ENCODE assay signal across 9 mouse cellular contexts in the genomic region with DNA sequence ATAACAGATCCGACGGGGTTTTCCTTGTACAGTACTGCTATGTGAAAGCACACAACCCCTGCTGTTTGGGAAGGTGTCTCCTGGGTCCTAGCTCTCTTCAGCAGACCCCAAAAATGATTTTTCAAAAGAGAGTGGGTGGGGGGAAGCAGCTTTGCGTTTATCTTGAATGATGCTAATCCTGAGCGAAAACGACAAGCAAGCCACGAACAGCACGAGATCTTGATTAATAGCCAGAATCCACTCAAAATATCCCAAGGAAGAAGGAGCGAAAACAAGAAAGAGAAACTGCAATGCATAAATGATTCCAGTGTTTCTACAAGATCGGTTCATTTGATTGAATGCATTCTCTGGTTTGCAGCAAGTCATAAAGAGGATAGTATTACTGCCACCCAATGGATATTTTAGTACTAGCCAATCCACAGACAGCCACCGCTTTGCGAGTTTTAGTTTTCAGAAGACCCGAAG. TPM values are rescaled to one million over a fixed set of nuclear protein-coding genes. Genes with fewer than 3 reads are reported as not detected.
DNase-seq lines count a peak whose midpoint lies in the region; ATAC-seq lines count a peak whose summit lies in the region.
"Had no signal": no experiment of that assay in that cellular context is flagged by ENCODE, and none has a peak within 500 bp of the region (broad histone marks: within the 10 kb centered on the region; RNA-seq: fewer than 3 reads in every experiment).

Gene Il1rapl1, minus strand, starts transcription at position 37 of the 465 bp plus-strand sequence.

- H3K4me1 ChIP-seq in kidney, embryonic 15.5 days, result no peaks in the 10 kb centered on the region
- no peaks in the 10 kb centered on the region for H3K4me1 ChIP-seq in hindbrain, embryonic 12.5 days
- H3K4me1 ChIP-seq in limb, embryonic 10.5 days, result no peaks in the 10 kb centered on the region

- ATAC-seq in kidney, embryonic 15.5 days (replicated peaks; ENCODE audit: low FRiP score), result peak; percentile 43; the same call in 1 of the 2 replicates
- ATAC-seq in hindbrain, embryonic 12.5 days (ENCODE audit: low FRiP score), result peak; percentile 71; the same call in 1 of the 2 replicates

- no peaks in the 10 kb centered on the region for H3K9me3 ChIP-seq in kidney, embryonic 15.5 days (replicated peaks)
- H3K9me3 ChIP-seq in hindbrain, embryonic 12.5 days (replicated peaks), result no peaks in the 10 kb centered on the region
- no peaks in the 10 kb centered on the region for H3K9me3 ChIP-seq in limb, embryonic 10.5 days (replicated peaks)

- peak within 1 kb of the TSS; percentile 53 for H3K4me2 ChIP-seq in kidney, embryonic 15.5 days
- peak within 1 kb of the TSS; percentile 48 for H3K4me2 ChIP-seq in hindbrain, embryonic 12.5 days (replicated peaks)

- DNase-seq in kidney, adult 9 months, result no peak
- DNase-seq in cerebellum, postnatal 10 days, result peak; percentile 72 to 77
- DNase-seq in limb, embryonic 10.5 days (ENCODE audit: low spot score), result peak; percentile 27
- peak; percentile 6 for DNase-seq in right cerebral cortex, postnatal 4 days
- DNase-seq in adrenal gland, postnatal 14 days, result no peak
- DNase-seq in adrenal gland, postnatal 4 days (ENCODE audit: low spot score in 2 of 2), result no peak

- no peak within 1 kb of the TSS for H3K27ac ChIP-seq in kidney, embryonic 15.5 days
- H3K27ac ChIP-seq in hindbrain, embryonic 12.5 days, result no peak within 1 kb of the TSS
- no peak within 1 kb of the TSS for H3K27ac ChIP-seq in limb, embryonic 10.5 days

- no peaks in the 10 kb centered on the region for H3K36me3 ChIP-seq in kidney, embryonic 15.5 days
- H3K36me3 ChIP-seq in hindbrain, embryonic 12.5 days, result no peaks in the 10 kb centered on the region
- H3K36me3 ChIP-seq in limb, embryonic 10.5 days, result no peaks in the 10 kb centered on the region

- peak within 1 kb of the TSS; percentile 43 for H3K4me3 ChIP-seq in kidney, embryonic 15.5 days (replicated peaks)
- H3K4me3 ChIP-seq in hindbrain, embryonic 12.5 days, result peak within 1 kb of the TSS; percentile 36
- peak within 1 kb of the TSS; percentile 41 for H3K4me3 ChIP-seq in limb, embryonic 10.5 days

- 23% methylated on average over 12 of the region's 12 CpGs for WGBS in kidney, embryonic 15.5 days
- WGBS in hindbrain, embryonic 12.5 days, result 21% methylated on average over 12 of the region's 12 CpGs
- 15% methylated on average over 12 of the region's 12 CpGs for WGBS in limb, embryonic 10.5 days

- H3K9ac ChIP-seq in kidney, embryonic 15.5 days, result no peak within 1 kb of the TSS
- peak within 1 kb of the TSS; percentile 43 for H3K9ac ChIP-seq in hindbrain, embryonic 12.5 days

- H3K27me3 ChIP-seq in kidney, embryonic 15.5 days, result peaks cover 4% of the 10 kb centered on the region; the same call in 1 of the 2 replicates
- H3K27me3 ChIP-seq in hindbrain, embryonic 12.5 days, result no peaks in the 10 kb centered on the region
- H3K27me3 ChIP-seq in limb, embryonic 10.5 days (ENCODE audit: low read depth, poor library complexity, severe bottlenecking), result peaks cover 14% of the 10 kb centered on the region

RNA-seq across cellular contexts. Expression of gene Il1rapl1, which starts in this region (rescaled TPM):
- 0.56 and 0.60 TPM in 2 replicates for polyA plus RNA-seq in kidney, embryonic 15.5 days (2015; fragmentation: Nextera tagmentation; extraction: Ambion mirVana)
- 2.4 and 2.6 TPM in 2 replicates for polyA plus RNA-seq in hindbrain, embryonic 12.5 days (2016; fragmentation: Nextera tagmentation; extraction: Ambion mirVana)
- 0.05 and 0.28 TPM in 2 replicates for polyA plus RNA-seq in limb, embryonic 10.5 days (2016; fragmentation: Nextera tagmentation; extraction: Ambion mirVana)
- 0.56 and 0.64 TPM in 2 replicates for total RNA-seq in adrenal gland, postnatal 14 days (2021)
- total RNA-seq in adrenal gland, postnatal 4 days (2021), result 1 to 10 TPM in 1 of 2 experiments, under 1 TPM in 1; 0.98 to 1.4 TPM
- polyA plus RNA-seq: large intestine, adult 2 months had no signal

Comparison
In these comparisons a context has a peak if more than half of its experiments do, and no peak if none do; other contexts are left out.
1. Peak in ATAC-seq, H3K4me3 ChIP-seq and H3K4me2 ChIP-seq in kidney, embryonic 15.5 days; RNA of the gene not detected or under 1 TPM.
2. Peak in DNase-seq and H3K4me3 ChIP-seq in limb, embryonic 10.5 days; RNA of the gene not detected or under 1 TPM.
3. DNase-seq: peak in cerebellum, postnatal 10 days (2 of 2) and right cerebral cortex, postnatal 4 days (single experiment); none in kidney, adult 9 months (single experiment), adrenal gland, postnatal 14 days (single experiment) and adrenal gland, postnatal 4 days (0 of 2).
4. Peak in every context shown above with its lines, with median percentiles within 50 percentile points of each other: H3K4me3 ChIP-seq.